Mouse (Mus musculus): ENCODE results near the gene Tmem107. TPM values are rescaled to one million over a fixed set of nuclear protein-coding genes. Genes with fewer than 3 reads are reported as not detected.
A peak's percentile ranks its signal among the peaks of the same experiment; 100 is the strongest.

Tmem107 gene
- total RNA-seq, 2 experiments from 2014 or later = 4.4 to 9.8 TPM

GRCm38 (mm10) chr11:69072234-69072633, 1.6 kb downstream of the Tmem107 start:
- no peak for DNase-seq (ENCODE audit: low spot score)
- intact Hi-C loops (cut with DNase I) = no loop called here

GRCm38 (mm10) chr11:69072666-69073064, 2.1 kb downstream of the Tmem107 start:
- no peak for DNase-seq (ENCODE audit: low spot score)
- intact Hi-C loops (cut with DNase I) = no loop called here

- intact Hi-C loops (cut with DNase I) = no loop called here
- DNase-seq (ENCODE audit: low spot score) = peak; percentile 67
These were observed 2.7 kb downstream of the Tmem107 start for GRCm38 (mm10) chr11:69073065-69073888.

GRCm38 (mm10) chr11:69073951-69074775, 3.6 kb downstream of the Tmem107 start:
- intact Hi-C loops (cut with DNase I) = no loop called here
- DNase-seq (ENCODE audit: low spot score) = no peak

- no peak for DNase-seq (ENCODE audit: low spot score)
- intact Hi-C loops (cut with DNase I) = no loop called here
These were observed 4.1 kb downstream of the Tmem107 start for GRCm38 (mm10) chr11:69074776-69075069.

- intact Hi-C loops (cut with DNase I) = no loop called here
- DNase-seq (ENCODE audit: low spot score) = no peak
These were observed 5.3 kb downstream of the Tmem107 start for GRCm38 (mm10) chr11:69075764-69076479.

GRCm38 (mm10) chr11:69076572-69076971, 6.0 kb downstream of the Tmem107 start:
- intact Hi-C loops (cut with DNase I) = no loop called here
- DNase-seq (ENCODE audit: low spot score) = no peak

GRCm38 (mm10) chr11:69077316-69077715, 6.7 kb downstream of the Tmem107 start:
- intact Hi-C loops (cut with DNase I) = no loop called here
- no peak for DNase-seq (ENCODE audit: low spot score)

GRCm38 (mm10) chr11:69078041-69078440, 7.4 kb downstream of the Tmem107 start:
- DNase-seq (ENCODE audit: low spot score) = no peak
- intact Hi-C loops (cut with DNase I) = no loop called here

- peak; percentile 18 for DNase-seq (ENCODE audit: low spot score)
These were observed 8.3 kb downstream of the Tmem107 start for GRCm38 (mm10) chr11:69078805-69079438.

GRCm38 (mm10) chr11:69080102-69080854, 9.7 kb downstream of the Tmem107 start:
- intact Hi-C loops (cut with DNase I) = no loop called here
- DNase-seq (ENCODE audit: low spot score) = no peak

More at GRCm38 (mm10) chr11:69078805-69079438, 8.3 kb downstream of the Tmem107 start:
- intact Hi-C loops (cut with DNase I) = no loop called here

GRCm38 (mm10) chr11:69080855-69081222, 10.2 kb downstream of the Tmem107 start:
- DNase-seq (ENCODE audit: low spot score) = no peak
- intact Hi-C loops (cut with DNase I) = no loop called here

- no peak for DNase-seq (ENCODE audit: low spot score)
- intact Hi-C loops (cut with DNase I) = no loop called here
These were observed 11.0 kb downstream of the Tmem107 start for GRCm38 (mm10) chr11:69081613-69082012.

- intact Hi-C loops (cut with DNase I) = no loop called here
These were observed 15.0 kb downstream of the Tmem107 start for GRCm38 (mm10) chr11:69085608-69086007.

GRCm38 (mm10) chr11:69086390-69086789, 15.8 kb downstream of the Tmem107 start:
- no peak for DNase-seq (ENCODE audit: low spot score)
- intact Hi-C loops (cut with DNase I) = no loop called here

More at GRCm38 (mm10) chr11:69085608-69086007, 15.0 kb downstream of the Tmem107 start:
- no peak for DNase-seq (ENCODE audit: low spot score)

GRCm38 (mm10) chr11:69087082-69087481, 16.5 kb downstream of the Tmem107 start:
- intact Hi-C loops (cut with DNase I) = no loop called here
- no peak for DNase-seq (ENCODE audit: low spot score)

- intact Hi-C loops (cut with DNase I) = no loop called here
- DNase-seq (ENCODE audit: low spot score) = no peak
These were observed 17.0 kb downstream of the Tmem107 start for GRCm38 (mm10) chr11:69087597-69087996.

- intact Hi-C loops (cut with DNase I) = loop anchor here (2.0 kb wide), 1 partner anchor 17 kb away; the partner anchor contains the start of gene Tmem107
These were observed 17.7 kb downstream of the Tmem107 start, which contains the start of gene Vamp2 for GRCm38 (mm10) chr11:69088103-69088855. TSS of gene Vamp2 (plus strand) at chr11:69088490.

More at GRCm38 (mm10) chr11:69088103-69088855, 17.7 kb downstream of the Tmem107 start, which contains the start of gene Vamp2:
- DNase-seq (ENCODE audit: low spot score) = peak; percentile 85
